Mouse (Mus musculus) embryo, embryonic 11.5 days (tissue): ENCODE measurements around the gene Crtc2.

ENCODE experiments used
- DNase-seq: peaks from one replicate; pipeline ENCODE4 v3.0.0-alpha.2; 2012; ENCODE audit warnings: low read depth, low spot score

Gene Crtc2

GRCm38 (mm10) chr3:90309589-90309988 lies 55.6 kb downstream of the Crtc2 start:
- no peak for DNase-seq

- DNase-seq: no peak
These were observed 59.4 kb downstream of the Crtc2 start for GRCm38 (mm10) chr3:90313367-90313766.
